Mouse (Mus musculus) lung, embryonic 14.5 days (tissue): ENCODE measurements at regions not wholly inside any gene's neighbourhood (a gene's known extent, or its start where the extent isn't known, plus 50 kb on each side); places are given as distances from the start of the nearest gene placed in this dataset.

Experiments used
- ATAC-seq: fragments of 200-750 bp; cut with Nextera tagmentation; 2 replicates; pipeline ENCODE4 v1.8.0; 2017; ENCODE audit warnings: mild to moderate bottlenecking, moderate TSS enrichment, moderate library complexity; ENCODE audit not compliant: insufficient read depth
- DNase-seq: peaks from one replicate; pipeline ENCODE4 v3.0.0-alpha.2; 2015
- H3K27ac ChIP-seq: fragments of 300-500 bp; sonication (generic); 2 replicates; pipeline ENCODE4 v1.5.1; 2014; ENCODE audit warnings: low read depth, mild to moderate bottlenecking, moderate library complexity
- H3K27me3 ChIP-seq: fragments of 300-500 bp; sonication (generic); 2 replicates; pipeline ENCODE4 v1.6.1; 2014; ENCODE audit warnings: low read length, control low read depth; ENCODE audit not compliant: insufficient read depth
- H3K36me3 ChIP-seq: fragments of 300-500 bp; sonication (generic); 2 replicates; pipeline ENCODE4 v1.6.1; 2014; ENCODE audit warnings: control low read depth; ENCODE audit not compliant: insufficient read depth
- H3K4me1 ChIP-seq: fragments of 300-500 bp; sonication (generic); 2 replicates; pipeline ENCODE4 v1.6.1; 2014; ENCODE audit warnings: antibody characterized with exemption, control low read depth; ENCODE audit not compliant: insufficient read depth
- H3K4me2 ChIP-seq: fragments of 300-500 bp; sonication (generic); 2 replicates; pipeline ENCODE4 v1.6.1; 2014; ENCODE audit warnings: mild to moderate bottlenecking
- H3K4me3 ChIP-seq: fragments of 300-500 bp; sonication (generic); 2 replicates; pipeline ENCODE4 v1.5.1; 2014; ENCODE audit warnings: low read depth, low read length
- H3K9ac ChIP-seq: fragments of 300-500 bp; sonication (generic); 2 replicates; pipeline ENCODE4 v1.6.1; 2014
- H3K9me3 ChIP-seq: fragments of 300-500 bp; sonication (generic); 2 replicates; pipeline ENCODE4 v1.6.1; 2016; ENCODE audit warnings: low read depth, low read length, control low read depth
- CTCF ChIP-seq: IDR thresholded peaks from 2 replicates; pipeline ENCODE4 v1.5.1; 2016; ENCODE audit warnings: antibody characterized with exemption, low read depth
- WGBS: fragments of 180-500 bp; shearing (Covaris S2); extraction: QIAGEN DNeasy Blood & Tissue Kit; methylation state at CpG from one replicate; pipeline ENCODE4 v1.1.7; 2014; 5-methylcytosine and 5-hydroxymethylcytosine counted together

DNA sequence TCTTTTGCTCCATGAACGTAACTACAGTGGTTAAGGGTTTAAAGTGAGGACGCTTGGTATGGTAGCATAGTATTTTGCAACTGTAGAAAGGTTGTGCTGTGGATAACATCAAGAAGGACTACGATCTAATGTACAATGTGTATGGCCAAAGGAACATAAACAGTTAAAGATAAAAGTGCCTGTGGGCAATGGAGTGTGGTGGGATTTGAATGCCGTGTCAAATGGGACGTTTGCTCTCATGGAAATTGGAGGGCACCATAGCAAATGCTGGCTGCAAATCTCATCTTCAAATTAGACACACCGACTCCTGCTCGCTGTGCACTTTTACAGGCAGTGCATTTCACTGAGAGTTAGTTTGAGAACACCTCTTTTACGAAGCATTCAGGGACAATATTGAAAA, 725.0 kb upstream of the Pfkp start:
- 63% methylated on average over 8 of the region's 8 CpGs for WGBS
- Histone ChIP-seq H3K27me3 (no peaks in the 10 kb centered on the region), H3K27ac (no peak overlapping the region), H3K9me3 (no peaks in the 10 kb centered on the region), H3K4me1 (no peaks in the 10 kb centered on the region), H3K4me2 (no peak overlapping the region), H3K4me3 (no peak overlapping the region), H3K36me3 (no peaks in the 10 kb centered on the region), H3K9ac (no peak overlapping the region)
- TF ChIP-seq CTCF: no peak
- no peak for DNase-seq
- no peak for ATAC-seq

DNA sequence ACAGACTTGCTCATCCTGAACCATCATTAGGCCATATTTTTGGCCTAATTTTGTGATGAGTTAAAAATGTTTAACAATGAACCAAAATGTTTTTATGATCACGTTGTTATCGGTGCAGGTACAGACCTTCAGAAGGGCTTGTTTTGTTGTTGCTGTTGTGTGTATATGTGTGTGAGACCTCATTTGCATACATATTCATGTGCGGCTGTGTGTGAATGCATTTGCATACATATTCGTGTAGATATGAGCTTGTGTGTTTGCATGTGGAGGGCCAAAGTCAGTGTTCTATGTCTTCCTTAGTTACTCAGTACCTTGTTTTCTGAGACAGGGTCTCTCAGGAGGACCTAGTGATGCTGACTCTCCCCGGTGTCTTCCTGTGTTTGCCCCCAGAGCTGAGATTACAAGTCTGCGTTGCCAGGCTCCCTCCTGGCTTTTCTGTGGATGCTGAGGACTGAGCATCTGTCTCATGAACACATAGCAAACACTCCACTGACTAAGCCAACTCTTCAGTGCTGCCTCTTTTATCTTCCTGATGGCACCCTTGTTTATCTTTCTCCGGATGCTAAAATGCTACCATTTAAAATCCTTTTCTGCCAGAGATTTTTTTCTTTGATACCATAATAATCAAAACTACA, 726.5 kb upstream of the Pfkp start:
- no peak for TF ChIP-seq CTCF
- ATAC-seq (no peak), DNase-seq (no peak)
- Histone ChIP-seq H3K4me1 (no peaks in the 10 kb centered on the region), H3K9me3 (no peaks in the 10 kb centered on the region), H3K27ac (no peak overlapping the region), H3K27me3 (no peaks in the 10 kb centered on the region), H3K9ac (no peak overlapping the region), H3K36me3 (no peaks in the 10 kb centered on the region), H3K4me2 (no peak overlapping the region), H3K4me3 (no peak overlapping the region)
- WGBS: 56% methylated on average over 7 of the region's 7 CpGs

DNA sequence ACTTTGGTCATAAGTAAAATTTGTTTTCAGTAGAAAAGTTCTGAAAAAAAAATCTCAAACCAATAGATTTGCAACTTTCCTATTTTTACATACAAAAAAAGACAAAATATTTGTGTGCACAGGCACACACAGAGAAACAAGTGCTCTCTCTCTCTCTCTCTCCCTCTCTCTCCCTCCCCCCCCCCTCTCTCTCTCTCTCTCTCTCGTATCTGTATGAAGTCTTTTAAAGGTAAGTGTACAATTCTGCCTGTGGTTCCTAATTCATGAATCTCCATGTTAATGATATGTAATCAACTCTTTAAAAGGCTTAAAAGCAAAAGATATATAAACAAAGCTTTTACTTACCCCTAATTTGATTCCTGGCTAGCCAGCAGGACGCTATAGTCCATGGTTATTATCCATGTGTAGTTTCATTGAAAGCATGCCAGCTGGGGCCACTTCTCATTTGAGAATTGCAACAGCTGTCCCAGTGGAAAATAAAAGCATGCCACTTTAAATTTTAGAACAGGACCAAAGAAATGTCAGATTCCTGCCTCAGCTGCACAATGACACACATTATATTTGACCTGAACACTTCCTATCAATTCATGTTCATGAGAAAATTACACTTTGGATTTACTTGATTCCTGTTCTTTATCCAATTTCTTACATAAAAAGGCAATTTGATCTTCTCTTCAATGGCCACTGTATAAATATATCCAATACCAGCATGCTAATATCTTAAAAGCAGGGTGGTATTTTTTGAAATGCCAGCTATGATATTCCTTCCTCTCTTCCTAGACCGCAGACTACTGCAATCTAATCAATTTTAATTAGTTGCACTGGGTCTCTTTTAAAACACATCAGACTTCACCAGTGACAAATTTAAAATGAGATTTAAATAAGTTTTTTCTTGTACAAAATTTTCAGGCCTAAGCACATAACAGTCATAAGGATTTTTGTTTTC, 766.0 kb upstream of the Pfkp start:
- H3K9ac ChIP-seq: no peak overlapping the region
- no peak overlapping the region for H3K27ac ChIP-seq
- 63% methylated on average over 3 of the region's 3 CpGs for WGBS
- ATAC-seq (no peak), DNase-seq (no peak)
- no peak overlapping the region for H3K4me3 ChIP-seq
- no peaks in the 10 kb centered on the region for H3K27me3 ChIP-seq
- H3K4me1 ChIP-seq: no peaks in the 10 kb centered on the region
- no peak for TF ChIP-seq CTCF
- no peaks in the 10 kb centered on the region for H3K36me3 ChIP-seq
- no peak overlapping the region for H3K4me2 ChIP-seq
- H3K9me3 ChIP-seq: no peaks in the 10 kb centered on the region

DNA sequence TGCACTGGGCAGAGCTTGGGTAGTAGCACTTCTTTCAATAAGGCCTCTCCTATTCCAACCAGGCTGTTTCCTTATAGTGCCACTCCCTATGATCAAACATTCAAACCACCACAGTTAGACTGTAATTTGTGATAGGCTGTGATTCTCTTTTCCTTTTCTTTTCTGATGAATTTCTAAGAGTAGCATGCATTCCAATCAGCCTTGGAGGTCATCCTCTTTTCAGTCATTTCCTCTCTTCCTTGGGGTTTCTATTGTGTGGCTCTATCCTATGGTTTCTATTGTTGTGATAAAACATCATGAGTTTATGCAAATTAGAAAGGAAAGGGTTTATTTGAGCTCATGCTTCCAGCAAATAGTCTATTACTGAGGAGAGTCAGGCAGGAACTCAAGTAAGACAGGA, 774.9 kb upstream of the Adarb2 start:
- no peaks in the 10 kb centered on the region for H3K36me3 ChIP-seq
- no peak for DNase-seq
- no peaks in the 10 kb centered on the region for H3K9me3 ChIP-seq
- no peak for ATAC-seq
- H3K4me3 ChIP-seq: no peak overlapping the region
- H3K27me3 ChIP-seq: no peaks in the 10 kb centered on the region
- H3K9ac ChIP-seq: no peak overlapping the region
- no peak for TF ChIP-seq CTCF
- no peak overlapping the region for H3K27ac ChIP-seq
- H3K4me1 ChIP-seq: no peaks in the 10 kb centered on the region
- no peak overlapping the region for H3K4me2 ChIP-seq

DNA sequence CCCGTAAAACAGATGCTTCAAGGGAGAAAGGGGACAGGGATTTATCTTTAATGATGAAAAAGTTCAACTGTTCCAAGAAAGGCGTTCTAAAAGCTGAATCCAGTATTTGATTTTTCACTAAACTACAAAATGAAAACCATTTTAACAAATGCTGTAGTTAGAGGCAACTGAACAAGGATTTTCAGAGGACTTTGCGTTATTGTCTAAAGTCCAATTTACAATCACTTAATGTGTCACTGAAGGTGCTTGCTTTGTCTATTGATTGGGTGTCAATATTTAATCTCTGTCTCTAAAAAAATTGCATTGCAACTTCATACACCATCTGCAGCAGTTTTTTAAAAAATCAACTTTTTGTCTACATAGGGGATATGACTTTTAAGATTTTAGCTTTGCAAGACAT, 773.4 kb upstream of the Adarb2 start:
- H3K9me3 ChIP-seq: no peaks in the 10 kb centered on the region
- no peak for ATAC-seq
- no peak overlapping the region for H3K4me2 ChIP-seq
- 83% methylated on average over 3 of the region's 3 CpGs for WGBS
- no peak for DNase-seq
- H3K4me3 ChIP-seq: no peak overlapping the region
- no peak for TF ChIP-seq CTCF
- no peaks in the 10 kb centered on the region for H3K36me3 ChIP-seq
- no peak overlapping the region for H3K9ac ChIP-seq
- no peaks in the 10 kb centered on the region for H3K27me3 ChIP-seq
- no peak overlapping the region for H3K27ac ChIP-seq
- H3K4me1 ChIP-seq: no peaks in the 10 kb centered on the region

DNA sequence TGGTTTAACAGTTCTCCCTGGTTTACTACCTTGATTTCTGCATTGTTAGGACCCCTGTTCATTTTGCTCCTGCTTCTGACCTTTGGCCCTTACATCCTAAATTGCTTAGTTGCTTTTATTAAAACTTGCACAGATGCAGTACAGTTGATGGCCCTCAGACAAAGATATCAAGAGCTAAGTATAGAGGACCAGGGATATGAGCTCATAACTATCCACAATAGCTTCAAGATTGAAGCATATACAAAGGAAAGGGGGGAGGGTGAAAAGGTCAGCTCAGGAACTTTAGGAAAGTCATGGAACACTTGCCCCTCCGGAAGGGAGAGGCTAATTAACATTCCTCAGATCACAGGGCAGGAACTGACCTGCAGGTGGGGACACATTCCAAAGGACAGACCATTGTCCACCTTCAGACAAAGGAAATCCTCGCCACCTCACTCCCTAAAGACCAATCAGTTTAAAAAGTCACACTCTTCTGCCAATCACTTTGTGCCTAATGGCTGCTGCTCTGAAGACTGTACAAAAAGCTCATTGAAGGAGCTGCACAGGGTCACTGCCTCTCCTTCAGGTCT, 751.1 kb upstream of the Adarb2 start:
- no peak overlapping the region for H3K4me3 ChIP-seq
- H3K36me3 ChIP-seq: no peaks in the 10 kb centered on the region
- TF ChIP-seq CTCF: no peak
- H3K4me1 ChIP-seq: no peaks in the 10 kb centered on the region
- no peak overlapping the region for H3K27ac ChIP-seq
- ATAC-seq (peak; percentile 62; the same call in 1 of the 2 replicates), DNase-seq (peak; percentile 40)
- 18% methylated on average over 2 of the region's 2 CpGs for WGBS
- no peaks in the 10 kb centered on the region for H3K27me3 ChIP-seq
- H3K9ac ChIP-seq: no peak overlapping the region
- no peak overlapping the region for H3K4me2 ChIP-seq
- H3K9me3 ChIP-seq: no peaks in the 10 kb centered on the region

DNA sequence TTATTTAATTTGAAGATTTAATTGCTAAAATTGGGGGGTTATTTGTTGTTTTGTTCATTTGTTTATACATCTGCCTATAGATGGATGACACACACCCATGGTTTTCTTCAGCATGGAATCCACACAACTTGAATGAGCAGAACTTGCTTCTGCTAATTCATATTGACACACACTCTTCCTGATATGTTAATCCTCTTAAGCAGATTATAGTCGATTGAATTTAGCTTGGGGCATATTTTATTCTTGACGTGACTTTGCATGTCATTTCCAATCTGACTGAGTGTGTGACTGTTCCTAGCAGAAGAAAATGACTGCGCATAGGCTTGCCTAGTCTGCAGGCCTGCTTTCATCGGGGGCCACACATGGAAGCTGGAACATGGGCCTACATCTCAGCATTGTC, 727.0 kb upstream of the Adarb2 start:
- Histone ChIP-seq H3K4me2 (no peak overlapping the region), H3K4me1 (no peaks in the 10 kb centered on the region), H3K36me3 (no peaks in the 10 kb centered on the region), H3K9ac (no peak overlapping the region), H3K27ac (no peak overlapping the region), H3K9me3 (no peaks in the 10 kb centered on the region), H3K27me3 (no peaks in the 10 kb centered on the region), H3K4me3 (no peak overlapping the region)
- ATAC-seq (no peak), DNase-seq (no peak)
- TF ChIP-seq CTCF: no peak
- 77% methylated on average over 4 of the region's 4 CpGs for WGBS
